Mouse (Mus musculus): ENCODE data around the gene Sowaha. TPM values are rescaled to one million over a fixed set of nuclear protein-coding genes. Genes with fewer than 3 reads are reported as not detected.

Sowaha gene
- polyA plus RNA-seq, 1 experiment from 2014 or later: 0.62 TPM

GRCm38 (mm10) chr11:53481088-53481730 lies 1.1 kb upstream of the Sowaha start:
- TF ChIP-seq EP300 (IDR thresholded peaks at IDR 0.05) (no peak), CTCF (IDR thresholded peaks at IDR 0.05) (no peak)
- peaks cover 37% of the 10 kb centered on the region for H3K27me3 ChIP-seq (replicated peaks; ENCODE audit: insufficient read depth, low read length)

GRCm38 (mm10) chr11:53479171-53479782 lies 797 bp downstream of the Sowaha start:
- DNase-seq (ENCODE audit: low spot score): no peak
- Histone ChIP-seq H3K4me1 (ENCODE audit: insufficient read depth, low read depth, low read length) (no peaks in the 10 kb centered on the region; the same call in 1 of the 2 replicates), H3K9me3 (ENCODE audit: low read length) (no peaks in the 10 kb centered on the region), H3K27ac (ENCODE audit: low read length) (no peak overlapping the region), H3K9ac (replicated peaks; ENCODE audit: low read depth) (no peak overlapping the region), H3K4me2 (replicated peaks; ENCODE audit: low read depth, low read length) (peak overlapping the region; percentile 69), H3K27me3 (replicated peaks; ENCODE audit: insufficient read depth, low read length) (peaks cover 45% of the 10 kb centered on the region), H3K4me3 (ENCODE audit: low read depth, low read length) (peak overlapping the region; percentile 38), H3K36me3 (ENCODE audit: insufficient read depth, low read length) (no peaks in the 10 kb centered on the region)
- TF ChIP-seq EP300 (IDR thresholded peaks at IDR 0.05) (no peak), CTCF (IDR thresholded peaks at IDR 0.05) (no peak)
- 0 out of 2 replicates have a peak, but pooled peaks have one; percentile 3 for ATAC-seq
- WGBS: 3% methylated on average over 54 of the region's 62 CpGs

More at GRCm38 (mm10) chr11:53481088-53481730, 1.1 kb upstream of the Sowaha start:
- DNase-seq (ENCODE audit: low spot score) (no peak), ATAC-seq (no peak)
- Histone ChIP-seq H3K4me2 (replicated peaks; ENCODE audit: low read depth, low read length) (no peak overlapping the region), H3K36me3 (ENCODE audit: insufficient read depth, low read length) (no peaks in the 10 kb centered on the region), H3K9ac (replicated peaks; ENCODE audit: low read depth) (no peak overlapping the region), H3K27ac (ENCODE audit: low read length) (no peak overlapping the region), H3K4me1 (ENCODE audit: insufficient read depth, low read depth, low read length) (no peaks in the 10 kb centered on the region; the same call in 1 of the 2 replicates), H3K9me3 (ENCODE audit: low read length) (no peaks in the 10 kb centered on the region), H3K4me3 (ENCODE audit: low read depth, low read length) (no peak overlapping the region)
- 61% methylated on average over 4 of the region's 4 CpGs for WGBS

GRCm38 (mm10) chr11:53478383-53479170 lies 1.5 kb downstream of the Sowaha start:
- H3K9me3 ChIP-seq (ENCODE audit: low read length): no peaks in the 10 kb centered on the region
- ATAC-seq: no peak
- H3K9ac ChIP-seq (replicated peaks; ENCODE audit: low read depth): no peak overlapping the region
- H3K4me1 ChIP-seq (ENCODE audit: insufficient read depth, low read depth, low read length): no peaks in the 10 kb centered on the region; the same call in 1 of the 2 replicates
- no peak overlapping the region for H3K27ac ChIP-seq (ENCODE audit: low read length)
- H3K4me3 ChIP-seq (ENCODE audit: low read depth, low read length): peak overlapping the region; percentile 38
- no peaks in the 10 kb centered on the region for H3K36me3 ChIP-seq (ENCODE audit: insufficient read depth, low read length)
- no peak for TF ChIP-seq CTCF (IDR thresholded peaks at IDR 0.05)
- no peak for TF ChIP-seq EP300 (IDR thresholded peaks at IDR 0.05)
- peak overlapping the region; percentile 69 for H3K4me2 ChIP-seq (replicated peaks; ENCODE audit: low read depth, low read length)
- peaks cover 52% of the 10 kb centered on the region for H3K27me3 ChIP-seq (replicated peaks; ENCODE audit: insufficient read depth, low read length)
- no peak for DNase-seq (ENCODE audit: low spot score)
- WGBS: 8% methylated on average over 77 of the region's 79 CpGs

DNA sequence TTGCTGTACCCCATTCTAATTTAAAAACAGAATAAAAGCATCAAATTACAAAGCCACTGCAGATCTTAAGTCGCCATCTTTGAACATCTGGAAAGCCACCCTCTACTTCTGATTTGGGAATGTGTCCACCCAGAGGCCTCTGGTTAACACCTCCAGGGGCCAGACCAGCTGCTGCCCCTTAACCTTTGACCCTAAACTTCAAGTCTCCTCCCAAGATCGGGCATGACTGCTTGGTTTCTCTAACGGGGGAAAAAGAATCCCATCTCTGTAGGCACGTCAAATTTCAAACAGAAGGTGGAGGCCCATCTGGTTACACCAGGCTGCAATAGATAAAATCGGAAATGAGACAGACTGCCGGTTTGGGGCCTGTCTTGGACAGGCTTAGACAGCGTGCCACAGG lies 2.2 kb downstream of the Sowaha start:
- Histone ChIP-seq H3K27me3 (replicated peaks; ENCODE audit: insufficient read depth, low read length) (peaks cover 54% of the 10 kb centered on the region), H3K4me3 (ENCODE audit: low read depth, low read length) (0 out of 2 replicates have a peak overlapping the region, but pooled peaks have one; percentile 38), H3K36me3 (ENCODE audit: insufficient read depth, low read length) (no peaks in the 10 kb centered on the region), H3K9ac (replicated peaks; ENCODE audit: low read depth) (no peak overlapping the region), H3K4me1 (ENCODE audit: insufficient read depth, low read depth, low read length) (no peaks in the 10 kb centered on the region; the same call in 1 of the 2 replicates), H3K4me2 (replicated peaks; ENCODE audit: low read depth, low read length) (no peak overlapping the region), H3K9me3 (ENCODE audit: low read length) (no peaks in the 10 kb centered on the region), H3K27ac (ENCODE audit: low read length) (no peak overlapping the region)
- ATAC-seq: no peak
- TF ChIP-seq EP300 (IDR thresholded peaks at IDR 0.05): no peak
- TF ChIP-seq CTCF (IDR thresholded peaks at IDR 0.05): no peak
- WGBS: 44% methylated on average over 7 of the region's 7 CpGs
- no peak for DNase-seq (ENCODE audit: low spot score)

GRCm38 (mm10) chr11:53475620-53476019 lies 4.5 kb downstream of the Sowaha start:
- DNase-seq (ENCODE audit: low spot score): no peak
- Histone ChIP-seq H3K4me1 (ENCODE audit: insufficient read depth, low read depth, low read length) (no peaks in the 10 kb centered on the region; the same call in 1 of the 2 replicates), H3K27me3 (replicated peaks; ENCODE audit: insufficient read depth, low read length) (peaks cover 58% of the 10 kb centered on the region), H3K27ac (ENCODE audit: low read length) (no peak overlapping the region), H3K4me2 (replicated peaks; ENCODE audit: low read depth, low read length) (no peak overlapping the region), H3K4me3 (ENCODE audit: low read depth, low read length) (no peak overlapping the region), H3K9me3 (ENCODE audit: low read length) (no peaks in the 10 kb centered on the region), H3K36me3 (ENCODE audit: insufficient read depth, low read length) (no peaks in the 10 kb centered on the region), H3K9ac (replicated peaks; ENCODE audit: low read depth) (no peak overlapping the region)
- no peak for ATAC-seq
- WGBS: 25% methylated on average over 8 of the region's 8 CpGs
- no peak for TF ChIP-seq CTCF (IDR thresholded peaks at IDR 0.05)
- no peak for TF ChIP-seq EP300 (IDR thresholded peaks at IDR 0.05)

GRCm38 (mm10) chr11:53472709-53473108 lies 7.4 kb downstream of the Sowaha start:
- Histone ChIP-seq H3K36me3 (ENCODE audit: insufficient read depth, low read length) (no peaks in the 10 kb centered on the region), H3K4me1 (ENCODE audit: insufficient read depth, low read depth, low read length) (no peaks in the 10 kb centered on the region), H3K4me2 (replicated peaks; ENCODE audit: low read depth, low read length) (no peak overlapping the region), H3K4me3 (ENCODE audit: low read depth, low read length) (no peak overlapping the region), H3K9ac (replicated peaks; ENCODE audit: low read depth) (no peak overlapping the region), H3K27ac (ENCODE audit: low read length) (no peak overlapping the region), H3K27me3 (replicated peaks; ENCODE audit: insufficient read depth, low read length) (peaks cover 35% of the 10 kb centered on the region; the same call in 1 of the 2 replicates), H3K9me3 (ENCODE audit: low read length) (no peaks in the 10 kb centered on the region)
- peak; percentile 36 for TF ChIP-seq CTCF (IDR thresholded peaks at IDR 0.05)
- no peak for TF ChIP-seq EP300 (IDR thresholded peaks at IDR 0.05)
- no peak for ATAC-seq
- WGBS: 76% methylated on average over 3 of the region's 3 CpGs
- DNase-seq (ENCODE audit: low spot score): no peak

Measured in lung, postnatal 0 days (tissue).